Mouse (Mus musculus) kidney, embryonic 14.5 days (tissue): ENCODE results near the gene Polr1c. TPM values are rescaled to one million over a fixed set of nuclear protein-coding genes. Genes with fewer than 3 reads are reported as not detected.

Experiments
- ATAC-seq: fragments of 200-750 bp; cut with Nextera tagmentation; 2 replicates; pipeline ENCODE4 v1.8.0; 2017; ENCODE audit warnings: moderate number of reproducible peaks, mild to moderate bottlenecking, moderate TSS enrichment, moderate library complexity; ENCODE audit not compliant: low FRiP score, low TSS enrichment
- H3K27ac ChIP-seq: fragments of 300-500 bp; sonication (generic); 2 replicates; pipeline ENCODE4 v1.5.1; 2014; ENCODE audit warnings: low read depth, mild to moderate bottlenecking, low read length, moderate library complexity, mixed read lengths
- H3K27me3 ChIP-seq: fragments of 300-500 bp; sonication (generic); 2 replicates; pipeline ENCODE4 v1.6.1; 2014; ENCODE audit warnings: mild to moderate bottlenecking, low read length; ENCODE audit not compliant: control insufficient read depth, insufficient read depth
- H3K36me3 ChIP-seq: fragments of 300-500 bp; sonication (generic); 2 replicates; pipeline ENCODE4 v1.6.1; 2014; ENCODE audit warnings: low read length, mixed read lengths; ENCODE audit not compliant: control insufficient read depth, insufficient read depth
- H3K4me1 ChIP-seq: fragments of 300-500 bp; sonication (generic); 2 replicates; pipeline ENCODE4 v1.6.1; 2014; ENCODE audit warnings: low read length, mixed read lengths; ENCODE audit not compliant: control insufficient read depth, insufficient read depth
- H3K4me2 ChIP-seq: fragments of 300-500 bp; sonication (generic); replicated peaks from 2 replicates; pipeline ENCODE4 v1.6.1; 2014; ENCODE audit warnings: low read depth, mild to moderate bottlenecking, low read length
- H3K4me3 ChIP-seq: fragments of 300-500 bp; sonication (generic); 2 replicates; pipeline ENCODE4 v1.5.1; 2014; ENCODE audit warnings: mild to moderate bottlenecking, low read length
- H3K9ac ChIP-seq: fragments of 300-500 bp; sonication (generic); 2 replicates; pipeline ENCODE4 v1.6.1; 2014; ENCODE audit warnings: low read depth, mild to moderate bottlenecking, low read length, moderate library complexity
- H3K9me3 ChIP-seq: fragments of 300-500 bp; sonication (generic); 2 replicates; pipeline ENCODE4 v1.6.1; 2016; ENCODE audit warnings: low read length; ENCODE audit not compliant: control insufficient read depth
- WGBS: fragments of 180-500 bp; shearing (Covaris S2); extraction: QIAGEN DNeasy Blood & Tissue Kit; methylation state at CpG from one replicate; pipeline ENCODE4 v1.1.7; 2014; 5-methylcytosine and 5-hydroxymethylcytosine counted together
- polyA plus RNA-seq: library from polyadenylated mRNA; unstranded; fragments of >200 nt; fragmentation: Nextera tagmentation; extraction: Ambion mirVana; gene quantifications from 2 replicates; pipeline ENCODE4 v1.2.1, GENCODE M21; 2014

Polr1c gene
- polyA plus RNA-seq, result 114 and 120 TPM in 2 replicates

- Histone ChIP-seq H3K36me3 (peaks cover 69% of the 10 kb centered on the region), H3K4me1 (peaks cover 17% of the 10 kb centered on the region), H3K27me3 (no peaks in the 10 kb centered on the region), H3K9ac (peak within 1 kb of the TSS; percentile 95), H3K27ac (peak within 1 kb of the TSS; percentile 67; the same call in 1 of the 2 replicates), H3K9me3 (no peaks in the 10 kb centered on the region), H3K4me2 (peak within 1 kb of the TSS; percentile 87), H3K4me3 (peak within 1 kb of the TSS; percentile 99)
- peak; percentile 89 for ATAC-seq
- WGBS, result under 1% methylated on average over 53 of the region's 53 CpGs
These were observed at the start of gene Polr1c, which contains the start of gene Yipf3 for GRCm38 (mm10) chr17:46247512-46248188. Gene Polr1c (minus strand): TSS chr17:46248054. Gene Yipf3 (plus strand): TSS chr17:46248080.

- ATAC-seq, result no peak
- 14% methylated on average over 6 of the region's 6 CpGs for WGBS
- Histone ChIP-seq H3K9me3 (no peaks in the 10 kb centered on the region), H3K9ac (no peak overlapping the region), H3K4me3 (peak overlapping the region; percentile 59), H3K27me3 (peaks cover 59% of the 10 kb centered on the region), H3K4me2 (peak overlapping the region; percentile 100), H3K4me1 (0 out of 2 replicates have a peak, but pooled peaks cover 8% of the 10 kb centered on the region), H3K27ac (no peak overlapping the region), H3K36me3 (no peaks in the 10 kb centered on the region)
These were observed 49.1 kb upstream of the Polr1c start for GRCm38 (mm10) chr17:46297028-46297363.

DNA sequence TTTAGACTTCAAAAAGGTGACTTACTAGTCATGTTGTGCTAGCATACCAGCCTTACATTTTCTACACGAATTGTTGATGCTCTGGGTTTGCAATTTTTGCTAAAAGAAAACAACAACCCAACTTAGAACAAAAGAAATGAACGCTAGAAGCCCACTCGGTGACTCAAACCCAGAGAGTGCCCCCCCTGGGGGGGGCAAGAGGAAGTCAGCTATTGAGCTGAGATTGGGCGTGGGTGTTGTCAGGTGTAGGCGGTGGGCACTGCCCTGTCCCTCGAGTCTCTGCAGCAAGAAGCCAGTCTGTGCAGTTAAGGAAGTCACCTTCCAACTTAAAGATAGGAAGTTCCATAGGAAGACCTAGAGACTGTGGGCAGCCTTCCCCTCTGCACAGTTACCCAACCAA lies 48.7 kb upstream of the Polr1c start:
- Histone ChIP-seq H3K27ac (no peak overlapping the region), H3K9me3 (no peaks in the 10 kb centered on the region), H3K27me3 (peaks cover 59% of the 10 kb centered on the region), H3K4me2 (no peak overlapping the region), H3K4me3 (no peak overlapping the region), H3K9ac (no peak overlapping the region), H3K4me1 (0 out of 2 replicates have a peak, but pooled peaks cover 8% of the 10 kb centered on the region), H3K36me3 (no peaks in the 10 kb centered on the region)
- WGBS, result 35% methylated on average over 6 of the region's 6 CpGs
- ATAC-seq, result no peak

DNA sequence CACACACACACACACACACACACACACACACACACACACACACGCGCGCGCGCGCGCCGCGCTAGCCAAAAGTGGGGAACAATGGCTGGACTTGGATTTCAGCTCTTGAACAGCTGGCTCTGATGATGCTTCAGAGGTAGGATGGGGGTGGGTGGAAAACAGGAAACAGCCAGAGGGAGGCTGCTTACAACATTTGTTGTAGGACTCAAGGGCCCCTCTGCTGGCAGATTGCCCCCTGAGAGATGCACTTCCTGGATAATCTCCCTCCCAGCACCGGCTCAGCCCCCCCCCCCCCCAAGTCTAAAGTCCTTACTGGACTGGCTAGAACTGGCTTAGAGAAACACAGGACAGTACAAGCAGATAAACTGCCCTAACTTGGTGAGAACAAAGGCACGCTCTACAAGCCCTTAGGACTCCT lies 39.8 kb upstream of the Polr1c start:
- Histone ChIP-seq H3K9ac (peak overlapping the region; percentile 18; the same call in 1 of the 2 replicates), H3K36me3 (no peaks in the 10 kb centered on the region), H3K9me3 (no peaks in the 10 kb centered on the region), H3K4me3 (no peak overlapping the region), H3K4me1 (peaks cover 7% of the 10 kb centered on the region; the same call in 1 of the 2 replicates), H3K4me2 (no peak overlapping the region), H3K27ac (0 out of 2 replicates have a peak overlapping the region, but pooled peaks have one; percentile 38), H3K27me3 (0 out of 2 replicates have a peak, but pooled peaks cover 3% of the 10 kb centered on the region)
- WGBS, result 53% methylated on average over 10 of the region's 11 CpGs
- ATAC-seq, result 0 out of 2 replicates have a peak, but pooled peaks have one; percentile 25

GRCm38 (mm10) chr17:46285407-46285806 lies 37.6 kb upstream of the Polr1c start:
- no peaks in the 10 kb centered on the region for H3K27me3 ChIP-seq
- no peak overlapping the region for H3K4me3 ChIP-seq
- H3K36me3 ChIP-seq, result peaks cover 4% of the 10 kb centered on the region
- H3K4me2 ChIP-seq, result no peak overlapping the region
- WGBS, result 63% methylated on average over 6 of the region's 6 CpGs
- H3K27ac ChIP-seq, result no peak overlapping the region
- no peak overlapping the region for H3K9ac ChIP-seq
- no peaks in the 10 kb centered on the region for H3K9me3 ChIP-seq
- peaks cover 15% of the 10 kb centered on the region for H3K4me1 ChIP-seq
- ATAC-seq, result no peak

DNA sequence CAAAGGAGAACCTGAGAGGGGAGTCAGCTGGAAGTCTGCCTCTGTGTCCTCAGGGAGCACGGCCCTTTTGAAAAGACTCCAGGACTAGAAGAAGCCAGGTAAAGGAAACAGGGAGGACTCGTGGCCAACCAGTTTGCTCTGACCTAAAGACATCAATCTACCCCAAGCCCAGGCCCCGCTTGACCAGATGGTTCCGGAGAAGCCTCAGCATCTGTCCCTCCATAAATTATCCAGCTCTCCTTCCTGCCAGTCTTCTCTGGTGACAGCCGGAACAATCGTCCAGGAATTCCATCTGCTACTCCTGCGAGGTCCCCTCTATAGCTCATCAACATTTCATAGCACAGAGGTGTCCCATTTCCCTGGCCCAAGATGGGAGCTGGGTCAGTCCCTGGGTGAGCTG lies 36.8 kb upstream of the Polr1c start:
- ATAC-seq, result no peak
- Histone ChIP-seq H3K4me2 (no peak overlapping the region), H3K4me1 (peaks cover 15% of the 10 kb centered on the region), H3K27ac (no peak overlapping the region), H3K4me3 (no peak overlapping the region), H3K9me3 (no peaks in the 10 kb centered on the region), H3K9ac (no peak overlapping the region), H3K36me3 (peaks cover 11% of the 10 kb centered on the region), H3K27me3 (no peaks in the 10 kb centered on the region)
- WGBS, result 22% methylated on average over 7 of the region's 7 CpGs

DNA sequence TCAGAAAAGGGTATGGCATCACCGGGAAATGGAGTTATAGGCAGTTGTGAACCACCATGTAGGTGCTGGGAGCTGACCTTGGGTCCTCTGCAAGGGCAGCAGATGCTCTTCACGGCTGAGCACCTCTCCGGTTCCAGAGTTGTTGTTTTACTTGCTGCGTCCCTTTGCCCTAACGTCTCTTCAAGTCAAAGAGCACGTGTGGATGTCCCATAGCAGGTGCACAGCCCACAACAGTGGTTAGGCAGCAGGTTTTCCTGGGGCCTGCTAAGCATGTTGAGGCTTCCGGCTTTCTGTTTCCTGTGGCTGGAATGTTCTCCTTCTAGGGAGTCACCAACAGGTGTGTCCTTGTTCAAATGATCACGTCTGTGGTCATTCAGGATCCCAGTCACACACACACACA lies 36.1 kb upstream of the Polr1c start:
- no peak overlapping the region for H3K27ac ChIP-seq
- peaks cover 15% of the 10 kb centered on the region for H3K4me1 ChIP-seq
- H3K9me3 ChIP-seq, result no peaks in the 10 kb centered on the region
- WGBS, result 72% methylated on average over 8 of the region's 8 CpGs
- ATAC-seq, result no peak
- H3K36me3 ChIP-seq, result peaks cover 18% of the 10 kb centered on the region
- H3K4me3 ChIP-seq, result no peak overlapping the region
- H3K4me2 ChIP-seq, result no peak overlapping the region
- no peaks in the 10 kb centered on the region for H3K27me3 ChIP-seq
- H3K9ac ChIP-seq, result no peak overlapping the region

GRCm38 (mm10) chr17:46283140-46283539 lies 35.3 kb upstream of the Polr1c start:
- ATAC-seq, result peak; percentile 16; the same call in 1 of the 2 replicates
- WGBS, result 23% methylated on average over 9 of the region's 9 CpGs
- no peaks in the 10 kb centered on the region for H3K27me3 ChIP-seq

GRCm38 (mm10) chr17:46282483-46283123 lies 34.7 kb upstream of the Polr1c start, which contains the start of gene Tjap1:
Gene Tjap1 (minus strand): TSS chr17:46283026.
- Histone ChIP-seq H3K9ac (peak within 1 kb of the TSS; percentile 82), H3K4me1 (peaks cover 13% of the 10 kb centered on the region), H3K27ac (peak within 1 kb of the TSS; percentile 97), H3K4me2 (peak within 1 kb of the TSS; percentile 80), H3K9me3 (no peaks in the 10 kb centered on the region), H3K36me3 (peaks cover 30% of the 10 kb centered on the region), H3K4me3 (peak within 1 kb of the TSS; percentile 77), H3K27me3 (no peaks in the 10 kb centered on the region)
- under 1% methylated on average over 37 of the region's 37 CpGs for WGBS
- ATAC-seq, result peak; percentile 95

More at GRCm38 (mm10) chr17:46283140-46283539, 35.3 kb upstream of the Polr1c start:
- peak overlapping the region; percentile 77 for H3K4me3 ChIP-seq
- H3K9me3 ChIP-seq, result no peaks in the 10 kb centered on the region
- H3K4me1 ChIP-seq, result peaks cover 15% of the 10 kb centered on the region
- peak overlapping the region; percentile 80 for H3K4me2 ChIP-seq
- peak overlapping the region; percentile 97; the same call in 1 of the 2 replicates for H3K27ac ChIP-seq
- H3K36me3 ChIP-seq, result peaks cover 26% of the 10 kb centered on the region
- no peak overlapping the region for H3K9ac ChIP-seq
